Mouse (Mus musculus): Measurements from ENCODE around the gene Rap1b.

DNA sequence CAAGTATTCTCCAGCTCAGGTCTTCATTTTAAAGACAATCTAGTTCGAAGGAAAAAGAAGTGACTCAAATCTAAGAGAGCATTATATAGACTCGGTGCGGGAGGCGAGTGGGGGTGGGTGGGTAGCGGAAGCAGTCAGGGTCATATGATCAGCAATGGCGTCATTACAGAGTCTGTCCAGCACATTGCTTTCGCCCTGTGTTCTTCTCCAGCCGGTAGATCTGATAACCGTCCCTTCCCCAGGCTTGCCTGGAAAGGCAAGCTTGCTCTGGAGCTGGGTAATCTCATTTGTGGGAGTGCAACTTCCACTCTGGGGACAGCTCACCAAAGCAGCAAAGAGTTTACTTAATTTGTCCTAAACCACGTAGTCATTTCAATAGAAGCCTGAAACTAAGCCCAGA, 26.6 kb upstream of the Rap1b start:
- TF ChIP-seq CTCF (IDR thresholded peaks at IDR 0.05; ENCODE audit: low read depth, low read length) (no peak), POLR2A (IDR thresholded peaks at IDR 0.05; ENCODE audit: insufficient read depth, low read length) (no peak)

Data from ES-Bruce4 (cell line).